Mouse (Mus musculus) G1E (cell line): ENCODE measurements around the gene Litaf. TPM values are rescaled to one million over a fixed set of nuclear protein-coding genes. Genes with fewer than 3 reads are reported as not detected.

Source experiments
- ATAC-seq: 2 replicates; pipeline ENCODE4 v1.8.0; 2016; ENCODE audit warnings: mild to moderate bottlenecking; ENCODE audit not compliant: insufficient number of reproducible peaks, poor library complexity, low FRiP score, severe bottlenecking; ENCODE audit errors: extremely low read depth
- DNase-seq: peaks from one replicate; pipeline ENCODE4 v3.0.0; 2012; ENCODE audit warnings: low spot score
- H3K27me3 ChIP-seq: 2 replicates; pipeline ENCODE4 v1.6.1; 2012; ENCODE audit warnings: mild to moderate bottlenecking, low read length, inconsistent platforms; ENCODE audit not compliant: insufficient read depth
- H3K36me3 ChIP-seq: replicated peaks from 2 replicates; pipeline ENCODE3; 2012; ENCODE audit warnings: mild to moderate bottlenecking, inconsistent platforms
- H3K4me1 ChIP-seq: 2 replicates; pipeline ENCODE4 v1.6.1; 2012; ENCODE audit warnings: low read depth, low read length, inconsistent platforms, mixed read lengths; ENCODE audit not compliant: insufficient read depth
- H3K4me3 ChIP-seq: 2 replicates; pipeline ENCODE4 v1.5.1; 2012; ENCODE audit warnings: low read depth, mild to moderate bottlenecking, inconsistent platforms, low read length, moderate library complexity, mixed read lengths
- H3K9me3 ChIP-seq: replicated peaks from 2 replicates; pipeline ENCODE4 v1.6.1; 2012; ENCODE audit warnings: inconsistent platforms
- CTCF ChIP-seq: IDR thresholded peaks from 2 replicates; pipeline ENCODE4 v1.5.1; 2012; ENCODE audit warnings: low read depth, low read length, inconsistent platforms, mixed read lengths
- GATA1 ChIP-seq: IDR thresholded peaks from 2 replicates; pipeline ENCODE4 v1.6.1; 2012; ENCODE audit warnings: borderline replicate concordance, low read length, inconsistent platforms, mixed read lengths
- GATA2 ChIP-seq: IDR thresholded peaks from 2 replicates; pipeline ENCODE4 v1.6.1; 2012; ENCODE audit warnings: low read depth, low read length, inconsistent platforms, borderline replicate concordance
- POLR2AphosphoS5 ChIP-seq: IDR thresholded peaks from 2 replicates; pipeline ENCODE4 v1.6.1; 2012; ENCODE audit warnings: low read depth, low read length, inconsistent platforms; ENCODE audit not compliant: insufficient replicate concordance
- TAL1 ChIP-seq: conservative IDR thresholded peaks from 2 replicates; pipeline ENCODE4 v1.6.1; 2012; ENCODE audit warnings: low read depth, low read length, inconsistent platforms, mixed read lengths
- polyA plus RNA-seq: library from polyadenylated mRNA; stranded (reverse); fragments of >175 nt; gene quantifications from 2 replicates; pipeline ENCODE4 v1.2.3, GENCODE M21; 2012
- total RNA-seq, 2 experiments: library from RNA; stranded (forward) in 1 of 2; stranded (reverse) in 1 of 2; fragments of 200-1000 nt in 1 of 2; fragments of >200 nt in 1 of 2; fragmentation: Nextera tagmentation in 1 of 2; gene quantifications; 2 replicates each; pipeline ENCODE4 v1.2.3; 2014 to 2017

Litaf gene
- total and polyA plus RNA-seq, 3 experiments = 0.13 to 0.87 TPM; not detected in 1

DNA sequence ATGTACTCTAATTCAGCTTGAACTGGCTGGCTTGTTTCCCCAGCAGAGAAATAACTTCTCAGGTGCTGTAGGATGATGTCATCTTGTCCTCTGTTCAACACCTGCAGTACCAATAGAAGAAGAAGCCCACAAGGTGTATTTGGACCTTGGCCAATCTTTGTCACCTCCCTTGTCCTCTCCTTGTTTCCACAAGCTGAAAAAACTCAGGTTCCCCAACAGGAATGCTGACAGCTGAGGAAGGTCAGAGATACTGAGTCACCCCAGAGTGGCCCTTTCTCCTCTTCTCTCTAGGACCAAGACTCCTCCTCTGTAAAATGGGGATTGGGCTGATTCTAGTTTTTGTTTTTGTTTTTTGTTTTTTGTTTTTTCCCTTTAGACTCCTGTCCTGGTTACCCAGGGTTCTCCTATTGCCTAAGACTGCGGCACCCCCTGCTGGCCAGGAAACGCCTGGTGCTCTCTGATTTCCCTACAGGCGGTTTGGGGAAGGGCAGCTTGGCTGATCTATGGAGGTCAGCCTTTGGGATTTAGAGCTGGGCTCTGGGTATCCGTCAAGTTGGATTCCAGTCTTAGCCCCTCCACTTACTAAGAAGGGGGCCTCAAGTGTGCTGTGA, 31.7 kb downstream of the Litaf start:
- TF ChIP-seq POLR2AphosphoS5 = no peak
- no peak for TF ChIP-seq GATA2
- peak; percentile 78 for TF ChIP-seq CTCF
- TF ChIP-seq GATA1 = no peak
- no peak for TF ChIP-seq TAL1
- Histone ChIP-seq H3K36me3 (no peaks in the 10 kb centered on the region), H3K27me3 (peaks cover 29% of the 10 kb centered on the region), H3K4me3 (no peak overlapping the region), H3K9me3 (no peaks in the 10 kb centered on the region), H3K4me1 (no peaks in the 10 kb centered on the region; the same call in 1 of the 2 replicates)
- DNase-seq (peak; percentile 70), ATAC-seq (peak; percentile 89)

DNA sequence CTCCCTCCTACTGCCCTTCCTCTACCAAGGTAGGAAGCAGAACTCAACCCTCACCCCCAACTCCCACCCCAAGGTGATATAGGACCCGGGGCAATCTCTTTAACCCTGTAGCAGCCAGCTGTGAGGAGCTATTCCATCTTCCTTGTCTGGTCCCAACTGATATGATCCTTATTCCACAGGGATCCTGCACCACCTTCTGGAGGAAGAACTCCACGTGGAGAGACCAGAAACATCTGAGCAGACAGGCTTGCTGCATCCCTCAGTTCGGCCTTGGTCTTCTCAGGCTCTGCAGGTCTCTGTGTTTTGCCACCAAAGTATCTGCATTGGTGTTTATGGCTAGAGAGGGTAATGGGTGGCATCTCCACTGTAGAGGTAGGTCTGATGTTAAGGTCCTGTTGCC, 34.6 kb downstream of the Litaf start:
- Histone ChIP-seq H3K4me3 (no peak overlapping the region), H3K36me3 (no peaks in the 10 kb centered on the region), H3K9me3 (no peaks in the 10 kb centered on the region), H3K27me3 (peaks cover 19% of the 10 kb centered on the region), H3K4me1 (no peaks in the 10 kb centered on the region; the same call in 1 of the 2 replicates)
- DNase-seq = no peak
- TF ChIP-seq GATA2 (no peak), GATA1 (no peak), TAL1 (no peak), CTCF (no peak), POLR2AphosphoS5 (no peak)
- ATAC-seq = no peak

DNA sequence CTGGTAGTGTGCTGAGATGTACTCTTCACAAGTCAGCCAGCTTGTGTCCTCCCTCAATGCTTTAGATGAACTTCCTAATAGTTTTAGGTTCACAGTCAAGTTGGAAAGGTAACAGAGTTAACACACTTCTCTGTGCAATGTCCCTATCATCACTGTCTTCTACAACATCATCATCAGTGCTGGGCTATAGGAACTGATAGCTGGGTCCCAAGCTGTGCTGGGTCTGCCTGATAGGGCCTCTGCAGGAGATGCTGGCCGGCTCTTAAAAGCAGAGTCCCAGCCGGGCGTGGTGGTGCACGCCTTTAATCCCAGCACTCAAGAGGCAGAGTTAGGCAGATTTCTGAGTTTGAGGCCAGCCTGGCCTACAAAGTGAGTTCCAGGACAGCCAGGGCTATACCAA, 35.1 kb downstream of the Litaf start:
- TF ChIP-seq CTCF (no peak), TAL1 (no peak), POLR2AphosphoS5 (no peak), GATA2 (no peak), GATA1 (no peak)
- DNase-seq (no peak), ATAC-seq (no peak)
- Histone ChIP-seq H3K4me1 (no peaks in the 10 kb centered on the region; the same call in 1 of the 2 replicates), H3K36me3 (no peaks in the 10 kb centered on the region), H3K9me3 (no peaks in the 10 kb centered on the region), H3K4me3 (no peak overlapping the region), H3K27me3 (peaks cover 19% of the 10 kb centered on the region)

DNA sequence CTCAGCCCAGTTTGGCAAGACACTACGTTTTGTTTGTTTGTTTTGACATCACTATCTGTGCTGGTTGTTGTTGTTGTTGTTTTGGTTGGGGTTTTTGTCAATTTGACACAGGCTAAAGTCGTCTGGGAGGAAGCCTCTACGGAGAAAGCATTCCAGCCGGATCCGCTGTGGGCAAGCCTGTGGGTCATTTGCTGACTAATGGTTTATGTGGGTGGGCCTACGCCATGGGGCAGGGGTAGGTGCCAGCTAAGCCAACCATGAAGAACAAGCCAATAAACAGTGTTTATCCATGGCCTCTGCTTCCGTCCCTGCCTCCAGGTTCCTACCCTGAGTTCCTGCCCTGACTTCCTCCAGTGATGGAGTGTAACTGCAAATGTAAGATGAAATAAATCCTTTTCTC, 37.8 kb downstream of the Litaf start:
- Histone ChIP-seq H3K4me1 (no peaks in the 10 kb centered on the region), H3K9me3 (no peaks in the 10 kb centered on the region), H3K27me3 (peaks cover 14% of the 10 kb centered on the region), H3K4me3 (no peak overlapping the region), H3K36me3 (no peaks in the 10 kb centered on the region)
- DNase-seq (no peak), ATAC-seq (no peak)
- TF ChIP-seq TAL1 (no peak), GATA2 (no peak), GATA1 (no peak), POLR2AphosphoS5 (no peak)

DNA sequence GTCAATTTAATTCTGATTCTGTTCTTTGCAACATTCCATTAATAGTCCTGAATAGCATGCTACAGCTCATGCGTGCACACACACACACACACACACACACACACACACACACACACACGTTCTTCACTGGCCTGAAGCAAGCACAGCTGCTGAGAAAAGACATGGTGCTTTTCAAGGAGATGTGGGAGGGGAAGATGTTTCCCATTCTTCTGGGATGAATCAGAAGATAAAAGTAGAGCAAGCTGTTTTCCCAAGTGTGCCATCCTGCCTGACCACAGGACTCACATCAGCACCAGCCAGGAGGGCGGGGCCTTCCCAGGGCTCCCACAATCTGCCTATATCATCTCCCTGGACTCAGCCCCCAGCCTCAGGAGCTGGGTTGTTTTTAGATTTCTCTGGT, 41.1 kb downstream of the Litaf start:
- Histone ChIP-seq H3K4me1 (no peaks in the 10 kb centered on the region), H3K9me3 (no peaks in the 10 kb centered on the region), H3K27me3 (peaks cover 10% of the 10 kb centered on the region), H3K4me3 (no peak overlapping the region), H3K36me3 (no peaks in the 10 kb centered on the region)
- ATAC-seq (no peak), DNase-seq (no peak)
- no peak for TF ChIP-seq GATA2
- TF ChIP-seq POLR2AphosphoS5 = no peak
- no peak for TF ChIP-seq GATA1
- no peak for TF ChIP-seq TAL1
- TF ChIP-seq CTCF = no peak

DNA sequence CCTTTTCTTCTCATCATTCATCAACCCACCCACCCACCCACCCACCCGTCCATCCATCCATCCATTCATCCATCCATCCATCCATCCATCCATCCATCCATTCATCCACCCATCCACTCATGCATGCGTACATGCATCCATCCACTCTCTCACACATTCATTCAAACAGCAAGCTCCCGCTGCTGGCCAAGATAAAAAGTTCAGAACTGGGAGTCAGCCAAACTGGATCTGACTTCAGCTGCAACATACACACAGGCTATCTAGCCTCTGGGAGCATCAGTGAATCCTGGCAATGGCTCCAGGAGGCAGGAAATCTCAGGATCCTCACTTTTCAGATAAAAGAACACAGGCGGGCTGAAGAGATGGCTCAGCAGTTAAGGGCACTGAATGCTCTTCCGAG, 42.3 kb downstream of the Litaf start:
- H3K36me3 ChIP-seq = no peaks in the 10 kb centered on the region
- no peaks in the 10 kb centered on the region for H3K4me1 ChIP-seq
- H3K27me3 ChIP-seq = peaks cover 11% of the 10 kb centered on the region
- TF ChIP-seq CTCF (no peak), GATA2 (no peak), GATA1 (no peak)
- DNase-seq (no peak), ATAC-seq (no peak)
- H3K9me3 ChIP-seq = no peaks in the 10 kb centered on the region
- no peak overlapping the region for H3K4me3 ChIP-seq

DNA sequence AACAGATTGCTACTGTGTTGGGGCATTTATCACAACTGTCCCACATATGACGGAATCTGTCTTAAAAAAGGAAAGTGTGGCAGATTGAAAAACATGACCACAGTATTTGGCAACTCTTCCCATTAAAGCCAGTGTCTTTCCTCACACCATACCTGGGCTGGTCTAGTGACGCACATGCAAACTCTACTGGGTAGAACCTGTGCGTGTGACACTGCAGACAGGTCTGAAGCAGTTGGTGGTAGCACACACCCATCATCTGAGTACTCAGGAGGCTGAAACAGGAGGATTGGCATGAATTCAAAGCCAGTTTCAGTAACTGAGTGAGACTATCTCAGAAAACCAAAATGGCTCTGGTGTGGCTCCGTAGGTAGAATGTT, 43.9 kb downstream of the Litaf start:
- H3K4me1 ChIP-seq = no peaks in the 10 kb centered on the region
- TF ChIP-seq POLR2AphosphoS5 (no peak), GATA1 (no peak), GATA2 (no peak), TAL1 (no peak)
- ATAC-seq = no peak

More for the DNA sequence above, 43.9 kb downstream of the Litaf start:
- H3K36me3 ChIP-seq = no peaks in the 10 kb centered on the region
- no peaks in the 10 kb centered on the region for H3K9me3 ChIP-seq
- H3K27me3 ChIP-seq = peaks cover 15% of the 10 kb centered on the region
- no peak for DNase-seq
- no peak overlapping the region for H3K4me3 ChIP-seq
